Mouse (Mus musculus) cerebellum, postnatal 36 days (tissue): ENCODE measurements at regions not wholly inside any gene's neighbourhood (a gene's known extent, or its start where the extent isn't known, plus 50 kb on each side); places are given as distances from the start of the nearest gene placed in this dataset.

Source experiments
- DNase-seq, 2 experiments: peaks; one replicate each; pipeline ENCODE4 v3.0.0; 2021 to 2022; ENCODE audit warnings: mixed read lengths in 2 of 2

- DNase-seq: no peak
These were observed 560.1 kb upstream of the Cdh18 start for GRCm38 (mm10) chr15:21988676-21989075.

DNA sequence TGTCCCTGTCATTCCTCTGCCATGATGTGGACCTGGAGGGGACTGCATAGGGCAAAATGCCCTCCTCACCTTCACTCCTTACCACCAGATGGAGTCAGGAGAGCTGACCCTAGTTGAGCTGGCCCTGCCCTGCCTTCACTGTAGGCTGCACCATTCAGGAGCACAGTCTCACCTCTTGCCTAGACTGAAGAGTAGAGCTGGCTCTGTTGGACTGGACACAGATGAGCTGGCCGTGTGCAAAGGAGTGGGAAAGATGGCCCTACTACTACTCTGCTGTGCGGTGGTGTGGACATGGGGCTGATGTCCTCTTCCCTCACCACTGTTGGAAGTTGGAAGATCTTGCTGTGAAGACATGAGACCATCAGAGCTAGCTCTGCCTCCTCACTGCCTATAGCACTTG lies 555.5 kb upstream of the Cdh18 start:
- DNase-seq: no peak

DNA sequence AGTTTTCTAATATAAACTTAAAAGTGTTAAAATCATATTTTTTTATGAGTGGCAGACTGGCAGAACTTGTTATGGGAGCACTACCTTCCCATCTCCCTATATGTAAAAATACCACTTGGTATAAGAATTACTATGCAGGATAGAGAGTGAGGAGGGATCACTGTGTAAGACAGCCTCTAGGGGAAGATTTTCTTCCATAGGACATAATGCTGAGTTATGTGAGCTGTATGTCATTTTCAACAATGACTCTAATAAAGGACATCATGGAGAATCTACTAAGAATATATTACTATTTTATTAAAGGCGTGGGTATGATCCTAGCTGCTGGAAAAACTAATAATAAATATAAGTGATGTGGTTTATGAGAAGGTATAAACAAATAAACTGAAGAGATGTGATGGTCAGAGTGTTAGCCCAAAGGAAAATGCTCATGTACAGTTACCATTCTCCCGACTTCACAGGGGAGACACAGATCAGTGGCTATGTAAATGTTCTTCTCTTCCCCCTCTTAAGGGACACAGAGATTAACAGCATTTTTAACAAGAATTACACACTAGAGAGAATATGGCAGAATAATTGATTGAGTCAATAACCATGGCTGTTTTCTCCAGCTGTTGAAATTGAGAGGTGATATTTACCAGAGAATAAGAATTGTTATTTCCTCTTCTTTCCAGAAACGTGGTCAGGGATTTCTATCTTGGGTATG lies 553.5 kb upstream of the Cdh18 start:
- DNase-seq: no peak

DNA sequence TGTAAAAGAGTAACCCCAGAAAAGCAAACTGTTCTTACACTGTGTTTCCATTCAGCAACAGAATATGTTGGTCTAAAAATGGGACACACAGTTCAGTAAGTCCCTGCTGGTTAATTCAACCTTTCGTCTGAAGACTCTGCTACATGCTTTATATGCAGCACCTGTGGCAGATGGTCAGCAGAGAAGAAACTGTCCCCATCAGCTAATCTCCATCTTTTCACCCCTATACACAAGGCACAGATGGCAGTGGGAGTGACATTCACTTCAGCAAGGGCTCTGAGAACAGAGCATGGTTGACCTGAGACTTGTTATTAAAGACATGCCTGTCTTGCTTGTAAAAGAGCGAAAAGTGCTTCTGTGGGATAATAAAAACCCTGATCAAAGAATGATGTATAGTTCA lies 528.8 kb upstream of the Cdh18 start:
- DNase-seq: peak; percentile 9 to 47

- no peak for DNase-seq
These were observed 518.6 kb upstream of the Cdh18 start for GRCm38 (mm10) chr15:22030215-22030614.

GRCm38 (mm10) chr15:22046423-22046822 lies 502.4 kb upstream of the Cdh18 start:
- DNase-seq: no peak

GRCm38 (mm10) chr15:22046877-22047478 lies 501.8 kb upstream of the Cdh18 start:
- no peak for DNase-seq

- DNase-seq: no peak
These were observed 462.0 kb upstream of the Cdh18 start for GRCm38 (mm10) chr15:22086856-22087255.

DNA sequence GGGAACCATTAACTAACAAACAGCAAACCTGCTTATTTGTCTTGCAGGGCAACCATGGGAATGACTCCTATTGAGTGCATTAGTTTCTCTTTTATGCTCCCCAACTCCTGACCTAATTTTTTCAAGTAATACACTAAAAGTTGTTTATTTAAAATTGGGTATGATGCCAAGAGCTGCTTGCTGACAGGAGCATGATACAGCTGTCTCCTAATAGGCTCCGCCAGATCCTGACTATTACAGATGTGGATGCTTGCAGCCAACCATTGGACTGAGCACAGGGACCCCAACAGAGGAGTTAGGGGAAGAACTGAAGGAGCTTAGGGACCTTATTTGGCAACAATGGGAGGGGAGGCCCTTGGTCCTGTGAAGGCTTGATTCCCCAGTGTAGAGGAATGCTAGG lies 427.1 kb upstream of the Cdh18 start:
- DNase-seq: no peak

DNA sequence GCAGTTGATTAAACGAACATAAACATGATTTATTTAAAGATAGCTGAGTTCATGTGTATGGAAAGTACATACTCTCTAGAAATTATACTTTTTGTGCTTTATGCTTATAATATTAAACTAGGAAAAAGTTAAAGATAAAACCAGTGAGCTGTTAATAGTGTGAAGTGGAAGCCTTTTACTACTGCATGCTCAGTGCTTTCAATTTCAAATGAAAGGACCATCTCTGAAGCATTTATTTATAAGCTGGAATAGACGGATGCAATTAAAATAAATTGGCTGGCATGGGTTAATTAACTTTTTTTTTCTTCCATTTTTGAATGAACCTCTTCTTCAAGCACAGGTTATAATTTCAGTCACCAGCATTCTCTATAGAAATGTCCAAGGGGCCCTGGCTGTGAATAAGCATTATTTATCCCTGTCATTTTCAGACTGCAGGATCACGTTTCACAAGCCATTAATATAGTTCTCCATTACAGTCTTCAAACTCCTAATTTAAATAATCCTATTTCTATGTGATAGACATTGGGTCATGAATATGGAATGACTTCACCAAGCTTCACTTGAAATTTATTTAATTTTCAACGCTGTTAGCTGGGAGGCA lies 396.8 kb upstream of the Cdh18 start:
- DNase-seq: no peak

DNA sequence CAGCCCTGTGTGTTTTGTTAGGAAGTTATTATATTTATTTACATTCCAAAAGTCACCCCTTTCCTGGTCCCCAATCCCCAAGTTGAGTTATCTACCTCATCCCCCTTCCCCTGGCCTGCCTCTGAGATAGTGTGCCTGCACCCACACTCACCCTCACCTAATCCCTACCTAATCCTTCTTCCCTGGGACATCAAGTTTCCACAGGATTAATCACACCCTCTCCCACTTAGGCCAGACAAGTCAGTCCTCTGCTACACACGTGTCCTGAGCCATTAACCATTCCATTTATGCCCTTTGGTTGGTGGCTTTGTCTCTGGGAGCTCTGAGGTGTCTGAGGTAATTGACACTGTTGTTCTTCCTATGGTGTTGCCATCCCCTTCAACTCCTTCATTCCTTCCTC lies 396.1 kb upstream of the Cdh18 start:
- DNase-seq: no peak

- DNase-seq: peak; percentile 89 to 96
These were observed 378.5 kb upstream of the Cdh18 start for GRCm38 (mm10) chr15:22170302-22170701.

- DNase-seq: no peak
These were observed 339.8 kb upstream of the Cdh18 start for GRCm38 (mm10) chr15:22208991-22209390.

GRCm38 (mm10) chr15:22232629-22233028 lies 316.2 kb upstream of the Cdh18 start:
- DNase-seq: no peak

- DNase-seq: no peak
These were observed 267.9 kb upstream of the Cdh18 start for GRCm38 (mm10) chr15:22280919-22281318.

DNA sequence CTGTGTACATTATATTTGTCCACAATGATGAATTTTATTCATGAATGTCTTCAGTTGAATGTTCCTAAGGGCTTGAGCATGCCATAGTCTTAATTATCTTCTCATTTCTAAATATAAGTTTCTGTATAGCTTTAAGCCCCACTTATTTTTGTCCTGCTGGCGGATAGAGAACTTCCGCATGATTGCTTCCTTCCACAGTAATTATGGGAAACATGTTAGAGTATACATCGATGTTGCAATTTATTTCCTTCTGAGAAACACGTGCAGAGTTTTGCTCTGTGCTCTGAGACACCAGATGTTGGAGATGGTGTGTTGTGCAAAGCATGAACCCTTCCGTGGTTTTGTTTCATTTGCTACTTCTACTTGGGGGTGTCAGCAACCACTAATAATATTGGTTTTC lies 237.8 kb upstream of the Cdh18 start:
- no peak for DNase-seq

- peak; percentile 61 to 69 for DNase-seq
These were observed 229.8 kb upstream of the Cdh18 start for GRCm38 (mm10) chr15:22318992-22319391.

DNA sequence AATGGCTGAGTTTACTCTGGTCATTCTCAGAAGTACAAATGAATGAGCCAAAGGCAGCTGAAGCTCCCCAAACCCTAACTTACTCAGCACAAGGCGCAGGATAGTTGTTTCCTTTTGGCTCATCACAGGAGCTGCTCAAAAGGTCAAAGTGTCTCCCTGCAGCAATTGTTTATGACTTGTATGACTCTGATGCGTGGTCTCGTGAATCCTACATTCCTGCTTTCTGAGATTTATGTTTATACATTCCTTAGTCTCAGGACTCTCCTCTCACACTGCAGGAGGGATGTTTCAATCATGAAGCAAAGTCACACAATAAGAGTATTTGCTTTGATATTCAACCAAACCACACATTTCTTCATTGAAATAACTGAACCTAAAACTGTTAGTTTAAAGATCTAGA lies 209.9 kb upstream of the Cdh18 start:
- DNase-seq: no peak

GRCm38 (mm10) chr15:22344321-22344720 lies 204.5 kb upstream of the Cdh18 start:
- DNase-seq: no peak

GRCm38 (mm10) chr15:22351502-22351901 lies 197.3 kb upstream of the Cdh18 start:
- DNase-seq: no peak
